Mouse (Mus musculus) heart, adult 2 months (tissue): ENCODE measurements at regions not wholly inside any gene's neighbourhood (a gene's known extent, or its start where the extent isn't known, plus 50 kb on each side); places are given as distances from the start of the nearest gene placed in this dataset.

ENCODE experiments used
- DNase-seq, 2 experiments: peaks; one replicate each; pipeline ENCODE4 v3.0.0; 2021
- H3K27ac ChIP-seq: fragments of 200-600 bp; 2 replicates; pipeline ENCODE4 v1.8.1; 2022
- H3K27me3 ChIP-seq: fragments of 200-500 bp; 2 replicates; pipeline ENCODE4 v1.6.1; 2012; ENCODE audit warnings: mild to moderate bottlenecking, low read length, inconsistent platforms, mixed read lengths; ENCODE audit not compliant: control insufficient read depth, insufficient read depth
- H3K36me3 ChIP-seq: fragments of 200-500 bp; 2 replicates; pipeline ENCODE4 v1.6.1; 2012; ENCODE audit warnings: low read length, inconsistent platforms; ENCODE audit not compliant: control insufficient read depth, insufficient read depth
- H3K4me1 ChIP-seq: fragments of 200-500 bp; 2 replicates; pipeline ENCODE4 v1.6.1; 2011; ENCODE audit warnings: low read length; ENCODE audit not compliant: control insufficient read depth, insufficient read depth
- H3K4me3 ChIP-seq: fragments of 200-600 bp; 2 replicates; pipeline ENCODE4 v1.8.1; 2022
- H3K79me2 ChIP-seq: fragments of 200-500 bp; replicated peaks from 2 replicates; pipeline ENCODE4 v1.6.1; 2012; ENCODE audit warnings: mild to moderate bottlenecking, inconsistent platforms, low read length, moderate library complexity, mixed read lengths; ENCODE audit not compliant: control insufficient read depth, insufficient read depth
- H3K9ac ChIP-seq: fragments of 200-500 bp; 2 replicates; pipeline ENCODE4 v1.6.1; 2012; ENCODE audit warnings: low read depth, mild to moderate bottlenecking, control low read depth, inconsistent platforms, low read length, mixed read lengths
- CTCF ChIP-seq: fragments of 200-600 bp; IDR thresholded peaks from 2 replicates; pipeline ENCODE4 v1.8.1; 2022; ENCODE audit warnings: antibody characterized with exemption, mild to moderate bottlenecking, moderate library complexity
- EP300 ChIP-seq: fragments of 200-500 bp; IDR thresholded peaks from 2 replicates; pipeline ENCODE4 v1.6.1; 2011; ENCODE audit warnings: low read depth, low read length, control low read depth; ENCODE audit not compliant: insufficient read depth
- POLR2A ChIP-seq: fragments of 200-500 bp; IDR thresholded peaks from 2 replicates; pipeline ENCODE4 v1.6.1; 2011; ENCODE audit warnings: mild to moderate bottlenecking, low read depth, low read length, control low read depth; ENCODE audit not compliant: insufficient read depth
- WGBS: fragments of 180-500 bp; shearing (Covaris S2); methylation state at CpG from one replicate; pipeline ENCODE4 v1.1.7; 2018; 5-methylcytosine and 5-hydroxymethylcytosine counted together
- intact Hi-C: fragments of 180-260 bp; cut with DNase I; formaldehyde crosslinking; loops from one replicate; pipeline ENCODE4 v1.15.1; 2025

DNA sequence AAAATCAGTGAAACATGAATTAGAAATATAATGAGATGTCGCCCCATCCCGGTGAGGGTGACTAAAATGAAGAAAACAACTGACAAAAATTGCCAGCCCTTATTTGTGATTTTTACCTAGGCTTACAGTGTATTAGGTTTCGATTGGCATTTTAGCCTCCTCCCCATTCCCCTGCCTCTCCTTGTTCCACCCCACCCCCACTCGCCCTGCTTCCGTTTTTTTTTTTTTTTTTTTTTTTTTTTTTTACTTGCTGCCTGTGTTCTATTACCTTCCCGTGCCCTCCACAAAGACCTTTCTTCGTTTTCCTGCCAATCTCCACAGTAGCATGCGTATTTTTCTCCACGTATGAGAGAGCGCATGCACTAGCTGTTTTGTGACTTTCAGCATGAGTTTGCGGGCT is 435.3 kb upstream of the Gm10131 start:
- no peak overlapping the region for H3K4me3 ChIP-seq

DNA sequence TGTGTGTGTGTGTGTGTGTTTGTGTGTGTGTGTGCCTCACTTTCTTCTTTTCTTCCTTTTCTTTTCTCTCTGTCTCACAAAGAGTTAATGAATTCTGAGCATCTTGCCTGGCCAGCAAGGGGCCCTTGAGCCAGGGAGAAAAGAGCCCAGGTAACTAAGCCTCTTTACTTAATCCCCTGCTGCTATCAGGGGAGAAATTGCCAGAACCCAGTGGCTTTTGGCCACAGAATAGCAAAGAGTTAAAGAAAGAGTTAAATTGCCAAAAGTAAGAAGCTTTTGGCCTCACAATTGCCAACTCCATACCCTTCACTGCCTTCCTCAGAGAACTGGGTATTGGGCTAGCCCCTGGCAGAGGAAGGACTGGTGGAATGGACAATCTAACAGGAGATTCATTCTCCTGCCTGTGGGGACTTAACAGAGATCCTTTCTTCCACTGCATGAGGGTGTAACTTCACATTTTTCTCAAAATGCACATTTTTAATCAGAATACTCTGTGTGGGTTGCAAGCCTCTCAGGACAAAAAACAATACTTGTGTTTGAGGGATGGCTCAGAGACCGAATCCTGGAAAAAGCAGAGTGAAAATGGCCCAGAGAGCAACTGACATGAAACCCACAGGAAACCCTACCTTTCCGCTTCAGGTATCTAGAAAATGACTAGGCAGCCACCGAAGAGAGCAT is 431.0 kb upstream of the Gm10131 start:
- DNase-seq, result no peak
- Histone ChIP-seq H3K9ac (no peak overlapping the region), H3K27ac (no peak overlapping the region), H3K36me3 (no peaks in the 10 kb centered on the region), H3K27me3 (no peaks in the 10 kb centered on the region), H3K4me3 (no peak overlapping the region), H3K4me1 (peaks cover 2% of the 10 kb centered on the region; the same call in 1 of the 2 replicates), H3K79me2 (no peaks in the 10 kb centered on the region)
- WGBS, result 77% methylated on average over 3 of the region's 3 CpGs
- TF ChIP-seq POLR2A (no peak), EP300 (no peak)
- intact Hi-C loops, result no loop called here

More for the DNA sequence above, 435.3 kb upstream of the Gm10131 start:
- Histone ChIP-seq H3K4me1 (peaks cover 2% of the 10 kb centered on the region; the same call in 1 of the 2 replicates), H3K27me3 (no peaks in the 10 kb centered on the region; the same call in 1 of the 2 replicates), H3K36me3 (no peaks in the 10 kb centered on the region), H3K27ac (no peak overlapping the region), H3K79me2 (no peaks in the 10 kb centered on the region), H3K9ac (no peak overlapping the region)
- TF ChIP-seq POLR2A, result no peak
- no peak for TF ChIP-seq CTCF
- TF ChIP-seq EP300, result no peak
- no peak for DNase-seq
- intact Hi-C loops, result no loop called here
- WGBS, result 39% methylated on average over 11 of the region's 11 CpGs

GRCm38 (mm10) chr8:34539232-34539631 is 427.7 kb upstream of the Gm10131 start:
- H3K4me3 ChIP-seq, result no peak overlapping the region
- no peak for DNase-seq
- intact Hi-C loops, result no loop called here
- H3K27me3 ChIP-seq, result no peaks in the 10 kb centered on the region
- H3K9ac ChIP-seq, result no peak overlapping the region
- no peak overlapping the region for H3K27ac ChIP-seq
- no peaks in the 10 kb centered on the region for H3K4me1 ChIP-seq
- H3K36me3 ChIP-seq, result no peaks in the 10 kb centered on the region
- WGBS, result 51% methylated on average over 4 of the region's 4 CpGs
- H3K79me2 ChIP-seq, result no peaks in the 10 kb centered on the region
- no peak for TF ChIP-seq EP300
- no peak for TF ChIP-seq CTCF
- no peak for TF ChIP-seq POLR2A

DNA sequence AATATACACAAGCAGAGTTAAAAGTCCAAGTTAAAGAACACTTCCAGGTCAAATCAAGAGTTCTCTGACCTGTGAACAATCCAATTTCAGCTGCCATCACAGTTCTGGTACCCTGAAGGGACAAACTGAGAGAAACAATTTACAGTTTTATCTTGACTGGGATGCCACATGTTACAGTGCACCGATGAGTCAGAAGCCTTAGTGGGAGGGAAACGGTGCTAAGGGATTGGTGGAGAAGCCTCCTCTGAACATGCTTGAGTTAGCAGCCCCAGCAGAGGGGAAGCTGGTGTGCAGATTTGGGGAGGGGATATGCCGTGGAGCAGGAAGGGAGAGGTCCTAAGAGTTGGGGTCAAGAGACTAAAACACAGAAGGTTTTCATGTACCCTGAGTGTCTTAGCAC is 423.9 kb upstream of the Gm10131 start:
- 50% methylated on average over 3 of the region's 3 CpGs for WGBS
- intact Hi-C loops, result no loop called here
- no peaks in the 10 kb centered on the region for H3K4me1 ChIP-seq

DNA sequence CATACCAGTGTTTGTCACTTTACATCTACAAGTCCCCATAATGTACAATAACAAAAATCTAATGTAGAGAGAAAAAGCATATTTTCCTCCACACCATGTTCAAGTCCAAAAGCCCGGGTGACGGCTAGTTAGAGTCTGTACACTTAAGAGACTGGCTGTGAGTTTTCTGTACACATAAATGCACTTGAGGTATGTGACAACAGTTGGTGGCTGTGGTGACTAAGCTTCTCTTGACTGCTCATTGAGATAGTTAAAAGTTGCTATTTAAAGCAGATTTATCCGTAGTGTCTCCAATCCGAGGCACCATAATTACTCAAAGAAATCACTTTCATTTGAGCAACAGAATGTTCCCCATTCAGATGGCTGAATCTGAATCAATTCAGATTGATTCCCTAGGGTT is 421.9 kb upstream of the Gm10131 start:
- H3K9ac ChIP-seq, result no peak overlapping the region
- no peak for TF ChIP-seq EP300
- TF ChIP-seq POLR2A, result no peak
- no peak for TF ChIP-seq CTCF
- no peak overlapping the region for H3K4me3 ChIP-seq
- 59% methylated on average over 4 of the region's 4 CpGs for WGBS
- no peak overlapping the region for H3K27ac ChIP-seq
- no peak for DNase-seq
- H3K36me3 ChIP-seq, result no peaks in the 10 kb centered on the region
- intact Hi-C loops, result no loop called here
- H3K4me1 ChIP-seq, result no peaks in the 10 kb centered on the region
- H3K79me2 ChIP-seq, result no peaks in the 10 kb centered on the region
- no peaks in the 10 kb centered on the region for H3K27me3 ChIP-seq

More for the DNA sequence above, 423.9 kb upstream of the Gm10131 start:
- H3K9ac ChIP-seq, result no peak overlapping the region
- H3K4me3 ChIP-seq, result no peak overlapping the region
- no peaks in the 10 kb centered on the region for H3K27me3 ChIP-seq
- H3K27ac ChIP-seq, result no peak overlapping the region
- TF ChIP-seq CTCF, result no peak
- no peak for TF ChIP-seq EP300
- TF ChIP-seq POLR2A, result no peak
- no peak for DNase-seq
- H3K36me3 ChIP-seq, result no peaks in the 10 kb centered on the region
- no peaks in the 10 kb centered on the region for H3K79me2 ChIP-seq

- H3K27ac ChIP-seq, result no peak overlapping the region
- H3K9ac ChIP-seq, result no peak overlapping the region
- H3K4me1 ChIP-seq, result no peaks in the 10 kb centered on the region
- H3K4me3 ChIP-seq, result no peak overlapping the region
- 63% methylated on average over 11 of the region's 11 CpGs for WGBS
- H3K79me2 ChIP-seq, result no peaks in the 10 kb centered on the region
- intact Hi-C loops, result no loop called here
- H3K27me3 ChIP-seq, result peaks cover 1% of the 10 kb centered on the region; the same call in 1 of the 2 replicates
- TF ChIP-seq EP300 (no peak), POLR2A (no peak), CTCF (no peak)
- H3K36me3 ChIP-seq, result no peaks in the 10 kb centered on the region
- no peak for DNase-seq
These were observed 419.6 kb upstream of the Gm10131 start for GRCm38 (mm10) chr8:34530896-34531679.
